Mouse (Mus musculus) kidney, postnatal 0 days (tissue): ENCODE measurements around the gene Rap1gds1. TPM values are rescaled to one million over a fixed set of nuclear protein-coding genes. Genes with fewer than 3 reads are reported as not detected.

Experiments
- ATAC-seq: fragments of 200-750 bp; cut with Nextera tagmentation; replicated peaks from 2 replicates; pipeline ENCODE4 v1.8.0; 2017; ENCODE audit warnings: low read depth, moderate number of reproducible peaks, moderate TSS enrichment, moderate library complexity; ENCODE audit not compliant: low FRiP score
- DNase-seq: peaks from one replicate; pipeline ENCODE4 v3.0.0-alpha.2; 2016; ENCODE audit warnings: low spot score
- H3K27ac ChIP-seq: fragments of 300-500 bp; sonication (generic); 2 replicates; pipeline ENCODE4 v1.5.1; 2014; ENCODE audit warnings: mild to moderate bottlenecking
- H3K27me3 ChIP-seq: fragments of 300-500 bp; sonication (generic); 2 replicates; pipeline ENCODE4 v1.6.1; 2014; ENCODE audit warnings: low read length, mixed read lengths; ENCODE audit not compliant: insufficient read depth
- H3K36me3 ChIP-seq: fragments of 300-500 bp; sonication (generic); 2 replicates; pipeline ENCODE4 v1.6.1; 2014; ENCODE audit warnings: low read length, mixed read lengths; ENCODE audit not compliant: insufficient read depth
- H3K4me1 ChIP-seq: fragments of 300-500 bp; sonication (generic); replicated peaks from 2 replicates; pipeline ENCODE4 v1.6.1; 2014; ENCODE audit warnings: antibody characterized with exemption, low read length, mixed read lengths; ENCODE audit not compliant: insufficient read depth
- H3K4me2 ChIP-seq: fragments of 300-500 bp; sonication (generic); 2 replicates; pipeline ENCODE4 v1.6.1; 2014; ENCODE audit warnings: mild to moderate bottlenecking, low read length, moderate library complexity, mixed read lengths
- H3K4me3 ChIP-seq: fragments of 300-500 bp; sonication (generic); replicated peaks from 2 replicates; pipeline ENCODE4 v1.5.1; 2014; ENCODE audit warnings: low read depth, low read length
- H3K9ac ChIP-seq: fragments of 300-500 bp; sonication (generic); 2 replicates; pipeline ENCODE4 v1.6.1; 2014; ENCODE audit warnings: low read depth, low read length
- H3K9me3 ChIP-seq: fragments of 300-500 bp; sonication (generic); replicated peaks from 2 replicates; pipeline ENCODE4 v1.6.1; 2016; ENCODE audit warnings: low read length, inconsistent platforms, mixed read lengths
- CTCF ChIP-seq: IDR thresholded peaks from 2 replicates; pipeline ENCODE4 v1.5.1; 2016; ENCODE audit warnings: antibody characterized with exemption, low read depth, mild to moderate bottlenecking, moderate library complexity
- WGBS: fragments of 180-500 bp; shearing (Covaris S2); extraction: QIAGEN DNeasy Blood & Tissue Kit; methylation state at CpG from one replicate; pipeline ENCODE4 v1.1.7; 2014; 5-methylcytosine and 5-hydroxymethylcytosine counted together
- polyA plus RNA-seq: library from polyadenylated mRNA; unstranded; fragments of >200 nt; fragmentation: Nextera tagmentation; extraction: Ambion mirVana; gene quantifications from 2 replicates; pipeline ENCODE4 v1.2.1, GENCODE M21; 2015

Rap1gds1 gene
- polyA plus RNA-seq, 1 experiment from 2014 or later, result 31.8 TPM

DNA sequence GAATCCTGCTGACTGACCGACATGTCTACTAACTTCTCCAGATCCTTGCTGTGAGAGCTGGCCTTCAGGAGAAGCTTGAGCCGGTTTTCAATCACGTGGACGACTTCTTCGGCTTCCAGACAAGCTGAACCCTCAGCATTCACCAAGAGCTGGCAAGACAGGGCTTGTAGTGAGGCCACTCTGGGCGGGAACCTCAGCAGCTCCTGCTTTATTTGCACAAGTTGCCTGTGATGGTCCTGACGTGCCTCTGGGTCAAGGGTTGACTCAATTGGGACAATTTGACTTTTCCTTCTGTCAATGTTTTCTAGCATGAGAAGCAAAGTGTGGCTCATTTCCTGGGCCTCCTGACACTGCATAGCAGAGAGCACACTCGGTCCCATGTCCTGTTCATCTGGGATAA, 138.2 kb downstream of the Rap1gds1 start:
- ATAC-seq (no peak), DNase-seq (no peak)
- Histone ChIP-seq H3K4me1 (no peaks in the 10 kb centered on the region), H3K9me3 (no peaks in the 10 kb centered on the region), H3K4me3 (no peak overlapping the region), H3K4me2 (no peak overlapping the region), H3K27ac (no peak overlapping the region), H3K27me3 (no peaks in the 10 kb centered on the region), H3K9ac (no peak overlapping the region), H3K36me3 (peaks cover 27% of the 10 kb centered on the region)
- WGBS, result 90% methylated on average over 8 of the region's 8 CpGs
- no peak for TF ChIP-seq CTCF

DNA sequence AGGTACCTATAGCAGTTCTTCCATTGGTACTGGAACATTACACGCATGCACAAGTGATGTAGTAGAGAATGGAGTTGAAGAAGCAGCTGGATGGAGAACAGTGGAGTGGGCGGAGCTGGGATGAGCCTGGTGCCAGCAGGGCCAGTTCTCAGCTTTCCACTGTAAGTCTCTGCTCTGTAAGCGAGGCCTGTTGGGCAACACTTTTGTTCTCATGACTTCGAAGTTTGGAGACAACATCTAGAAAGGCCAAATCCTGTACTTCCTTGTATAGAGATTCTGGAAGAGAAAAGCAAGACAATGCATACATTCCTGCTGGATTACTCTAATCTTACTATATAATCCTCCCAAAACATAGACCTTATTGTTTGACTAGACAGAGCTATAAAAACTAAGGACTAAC, 147.6 kb downstream of the Rap1gds1 start:
- H3K4me2 ChIP-seq, result no peak overlapping the region
- WGBS, result 91% methylated on average over 4 of the region's 4 CpGs
- H3K36me3 ChIP-seq, result peaks cover 20% of the 10 kb centered on the region
- H3K4me3 ChIP-seq, result no peak overlapping the region
- no peak overlapping the region for H3K9ac ChIP-seq
- H3K27me3 ChIP-seq, result no peaks in the 10 kb centered on the region
- no peak overlapping the region for H3K27ac ChIP-seq
- no peak for DNase-seq
- ATAC-seq, result no peak
- no peaks in the 10 kb centered on the region for H3K4me1 ChIP-seq
- TF ChIP-seq CTCF, result no peak
- H3K9me3 ChIP-seq, result no peaks in the 10 kb centered on the region

DNA sequence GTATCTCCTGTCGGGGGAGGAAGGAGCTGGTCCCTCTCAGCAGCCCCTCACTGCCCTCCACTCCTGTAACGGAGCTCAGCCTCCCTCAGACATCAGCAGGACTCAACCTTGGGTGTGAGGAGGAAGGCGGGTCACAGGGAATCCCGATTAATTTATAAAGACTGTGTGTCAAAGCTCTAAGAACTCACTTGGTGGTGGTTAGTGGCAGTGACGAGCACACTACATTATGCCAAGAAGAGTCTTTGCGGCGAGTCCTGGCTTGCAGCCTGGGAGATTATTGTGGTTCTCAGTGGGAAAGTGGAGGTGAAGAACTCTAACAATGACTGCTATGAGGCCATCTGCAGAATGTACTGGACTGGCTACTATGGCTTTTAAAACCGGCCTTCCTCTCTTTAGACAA, 148.8 kb downstream of the Rap1gds1 start:
- H3K4me3 ChIP-seq, result no peak overlapping the region
- H3K9me3 ChIP-seq, result no peaks in the 10 kb centered on the region
- H3K27me3 ChIP-seq, result no peaks in the 10 kb centered on the region
- H3K4me1 ChIP-seq, result no peaks in the 10 kb centered on the region
- 92% methylated on average over 8 of the region's 8 CpGs for WGBS
- no peak overlapping the region for H3K9ac ChIP-seq
- H3K36me3 ChIP-seq, result peaks cover 20% of the 10 kb centered on the region
- no peak overlapping the region for H3K4me2 ChIP-seq
- TF ChIP-seq CTCF, result no peak
- no peak for DNase-seq
- H3K27ac ChIP-seq, result no peak overlapping the region
- ATAC-seq, result no peak

DNA sequence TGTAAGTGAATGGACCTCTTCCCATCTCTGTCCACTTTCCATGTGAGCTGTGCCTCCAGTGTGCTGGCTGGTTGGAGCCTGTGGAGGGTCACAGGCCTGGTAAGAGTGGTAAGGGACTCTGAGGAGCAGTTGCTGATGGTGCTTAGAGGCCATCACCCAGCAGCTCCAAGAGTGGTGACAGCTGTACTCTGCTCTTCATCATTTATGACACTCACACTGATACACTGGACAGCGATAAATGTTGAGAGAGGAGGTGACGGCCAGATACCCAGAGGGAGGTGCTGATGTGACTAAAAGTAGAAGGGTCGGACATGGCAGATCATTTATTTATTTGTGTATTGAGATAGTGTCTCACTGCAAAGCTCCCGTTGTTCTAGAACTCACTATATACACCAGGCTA, 156.8 kb downstream of the Rap1gds1 start:
- Histone ChIP-seq H3K27ac (no peak overlapping the region), H3K9me3 (no peaks in the 10 kb centered on the region), H3K4me1 (no peaks in the 10 kb centered on the region; the same call in 1 of the 2 replicates), H3K27me3 (no peaks in the 10 kb centered on the region), H3K4me3 (no peak overlapping the region), H3K9ac (no peak overlapping the region), H3K36me3 (no peaks in the 10 kb centered on the region), H3K4me2 (no peak overlapping the region)
- DNase-seq, result no peak
- 0 out of 2 replicates have a peak, but pooled peaks have one; percentile 40 for ATAC-seq
- 91% methylated on average over 4 of the region's 4 CpGs for WGBS
- TF ChIP-seq CTCF, result no peak

DNA sequence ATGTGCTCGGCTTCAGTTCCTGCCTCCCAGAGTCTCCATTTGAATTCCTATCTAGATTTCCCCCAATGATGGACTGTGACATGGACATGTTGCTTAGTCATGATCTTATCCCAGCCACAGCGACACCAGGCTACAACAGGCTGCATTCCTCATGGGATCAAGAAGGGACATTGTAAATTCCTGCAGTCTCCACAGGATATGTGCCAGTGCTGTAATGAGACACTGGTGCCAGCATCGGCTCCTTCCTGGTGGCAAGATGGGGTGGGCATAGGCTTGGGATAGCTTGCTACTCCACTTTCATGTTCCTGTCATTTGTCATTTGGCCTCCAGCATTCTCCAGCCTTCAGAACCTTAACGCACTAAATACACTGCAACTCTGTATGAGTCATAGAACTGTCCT, 158.0 kb downstream of the Rap1gds1 start:
- WGBS, result 70% methylated on average over 4 of the region's 4 CpGs
- DNase-seq, result no peak

DNA sequence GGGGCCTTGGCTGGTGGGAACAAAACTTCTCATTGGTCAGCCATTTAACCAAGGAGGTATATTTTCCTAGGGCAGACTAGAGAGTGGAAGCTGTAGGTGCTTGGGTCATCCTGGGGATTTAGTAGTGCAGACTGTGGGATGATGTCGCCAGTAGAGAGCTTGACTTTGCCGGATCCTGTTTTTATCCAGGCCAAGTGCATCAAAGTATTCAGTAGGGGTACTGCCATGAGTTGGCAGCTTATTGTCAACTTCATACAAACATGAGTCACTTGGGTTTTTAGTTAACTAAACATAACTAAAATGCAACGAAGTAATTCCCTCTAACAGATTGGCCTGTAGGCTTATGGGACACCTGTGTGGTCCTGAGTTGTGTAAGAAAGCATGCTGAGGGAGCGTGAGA, 158.4 kb downstream of the Rap1gds1 start:
- Histone ChIP-seq H3K4me2 (no peak overlapping the region), H3K4me1 (no peaks in the 10 kb centered on the region; the same call in 1 of the 2 replicates), H3K4me3 (no peak overlapping the region), H3K9me3 (no peaks in the 10 kb centered on the region), H3K27ac (no peak overlapping the region), H3K9ac (no peak overlapping the region), H3K27me3 (no peaks in the 10 kb centered on the region), H3K36me3 (no peaks in the 10 kb centered on the region)
- ATAC-seq (no peak), DNase-seq (no peak)
- WGBS, result 90% methylated on average over 4 of the region's 4 CpGs
- no peak for TF ChIP-seq CTCF

More for the DNA sequence above, 158.0 kb downstream of the Rap1gds1 start:
- no peak for TF ChIP-seq CTCF
- H3K9ac ChIP-seq, result no peak overlapping the region
- no peaks in the 10 kb centered on the region for H3K36me3 ChIP-seq
- H3K27ac ChIP-seq, result no peak overlapping the region
- no peaks in the 10 kb centered on the region for H3K27me3 ChIP-seq
- H3K4me1 ChIP-seq, result no peaks in the 10 kb centered on the region; the same call in 1 of the 2 replicates
- no peak overlapping the region for H3K4me2 ChIP-seq
- H3K9me3 ChIP-seq, result no peaks in the 10 kb centered on the region
- no peak overlapping the region for H3K4me3 ChIP-seq
- no peak for ATAC-seq

DNA sequence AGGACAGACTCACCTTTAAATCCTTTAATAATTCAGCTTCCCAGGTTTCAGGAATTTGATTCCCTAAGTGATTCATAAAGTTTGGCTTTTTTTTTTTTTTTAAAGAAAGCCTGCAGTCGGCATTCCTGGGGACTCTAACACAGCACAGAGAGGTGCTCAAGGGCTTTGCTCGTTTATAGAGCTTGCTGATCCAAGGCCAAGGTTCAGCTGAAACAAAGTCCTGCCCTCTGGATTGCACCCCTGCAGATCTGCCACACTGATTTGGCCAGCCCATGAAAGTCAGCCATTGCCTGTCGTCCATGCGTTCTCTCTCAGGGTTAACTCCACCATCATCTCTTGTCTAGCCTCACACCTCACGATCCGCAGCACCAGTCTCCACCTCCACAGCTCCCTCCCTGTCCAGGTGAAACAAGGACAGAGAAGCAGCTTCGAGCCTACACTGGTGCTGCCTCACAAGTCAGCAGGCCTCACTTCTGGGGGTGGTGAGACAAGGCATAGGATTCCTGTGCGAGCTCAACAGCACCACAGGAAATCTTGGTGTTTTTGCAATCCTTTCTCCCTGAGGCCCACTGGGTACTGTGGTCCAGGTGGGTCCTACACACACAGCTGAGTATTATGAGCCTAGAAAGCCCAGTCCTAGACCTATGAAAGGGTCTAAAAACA, 160.2 kb downstream of the Rap1gds1 start:
- Histone ChIP-seq H3K27ac (no peak overlapping the region), H3K9me3 (no peaks in the 10 kb centered on the region), H3K4me3 (no peak overlapping the region), H3K9ac (no peak overlapping the region), H3K4me1 (no peaks in the 10 kb centered on the region; the same call in 1 of the 2 replicates), H3K27me3 (no peaks in the 10 kb centered on the region), H3K36me3 (no peaks in the 10 kb centered on the region), H3K4me2 (no peak overlapping the region)
- WGBS, result 50% methylated on average over 8 of the region's 8 CpGs
- DNase-seq, result no peak
- TF ChIP-seq CTCF, result no peak
- ATAC-seq, result no peak
